Mouse (Mus musculus): Measurements from ENCODE around the gene Nudt21.

Nudt21 gene

GRCm38 (mm10) chr8:93998961-93999360 lies 37.9 kb downstream of the Nudt21 start:
- no peak for DNase-seq (ENCODE audit: low read depth)

- no peak for DNase-seq (ENCODE audit: low read depth)
These were observed 47.1 kb downstream of the Nudt21 start for GRCm38 (mm10) chr8:93989739-93990138.

DNA sequence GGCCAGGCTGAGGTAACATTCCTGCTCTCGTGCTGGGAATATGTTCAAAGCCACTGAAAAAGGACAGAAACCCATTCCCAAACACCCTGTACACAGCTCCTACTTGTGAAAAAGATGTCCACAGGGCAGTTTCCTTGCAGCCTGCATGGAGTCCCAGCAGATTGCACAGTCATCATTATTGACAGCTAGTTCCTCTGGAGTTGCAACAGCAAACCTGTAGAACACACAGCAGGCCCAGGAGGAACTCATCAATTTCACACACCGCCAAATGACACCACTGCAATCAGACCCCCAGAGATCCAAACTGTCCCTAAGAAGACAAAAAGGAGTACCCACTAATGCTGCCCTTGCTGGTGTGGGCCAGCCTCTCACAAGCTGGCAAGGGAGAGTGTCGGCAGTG lies 52.1 kb downstream of the Nudt21 start:
- no peak for DNase-seq (ENCODE audit: low read depth)

GRCm38 (mm10) chr8:93983827-93984226 lies 53.0 kb downstream of the Nudt21 start:
- no peak for DNase-seq (ENCODE audit: low read depth)

- no peak for DNase-seq (ENCODE audit: low read depth)
These were observed 55.1 kb downstream of the Nudt21 start for GRCm38 (mm10) chr8:93981679-93982215.

- DNase-seq (ENCODE audit: low read depth), result no peak
These were observed 56.7 kb downstream of the Nudt21 start for GRCm38 (mm10) chr8:93980141-93980540.

- no peak for DNase-seq (ENCODE audit: low read depth)
These were observed 60.2 kb downstream of the Nudt21 start for GRCm38 (mm10) chr8:93976446-93977211.

GRCm38 (mm10) chr8:93975358-93975757 lies 61.5 kb downstream of the Nudt21 start:
- DNase-seq (ENCODE audit: low read depth), result no peak

DNA sequence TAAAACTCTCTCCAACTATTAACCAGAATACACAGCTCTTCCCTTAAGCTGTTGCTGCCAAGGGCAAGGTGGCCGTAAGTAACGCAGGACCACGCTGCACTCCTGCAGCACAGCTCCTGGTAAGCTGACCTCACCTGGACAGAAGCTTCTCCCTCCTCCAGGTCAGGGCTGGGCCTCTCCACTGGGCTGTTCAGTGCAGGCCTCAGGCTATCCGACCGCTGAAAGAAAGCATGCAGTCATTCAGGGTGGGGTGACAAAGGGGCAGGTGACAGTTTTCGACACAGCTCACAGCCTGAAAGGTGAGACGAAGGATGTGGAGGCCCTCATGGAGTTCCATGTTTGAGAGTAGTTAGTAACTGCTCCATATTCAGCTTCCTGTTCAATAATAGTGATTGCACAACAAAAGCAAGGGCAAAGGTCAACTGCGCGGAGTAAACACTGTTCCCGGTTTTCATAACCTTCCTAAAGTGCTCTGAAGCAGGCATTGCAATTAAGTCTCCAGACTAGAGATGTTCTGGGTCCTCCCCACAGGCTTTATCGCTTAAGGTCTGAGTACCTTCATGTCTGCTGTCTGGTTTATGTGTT lies 62.1 kb downstream of the Nudt21 start:
- no peak for DNase-seq (ENCODE audit: low read depth)

GRCm38 (mm10) chr8:93973831-93974375 lies 62.9 kb downstream of the Nudt21 start:
- DNase-seq (ENCODE audit: low read depth), result no peak

DNA sequence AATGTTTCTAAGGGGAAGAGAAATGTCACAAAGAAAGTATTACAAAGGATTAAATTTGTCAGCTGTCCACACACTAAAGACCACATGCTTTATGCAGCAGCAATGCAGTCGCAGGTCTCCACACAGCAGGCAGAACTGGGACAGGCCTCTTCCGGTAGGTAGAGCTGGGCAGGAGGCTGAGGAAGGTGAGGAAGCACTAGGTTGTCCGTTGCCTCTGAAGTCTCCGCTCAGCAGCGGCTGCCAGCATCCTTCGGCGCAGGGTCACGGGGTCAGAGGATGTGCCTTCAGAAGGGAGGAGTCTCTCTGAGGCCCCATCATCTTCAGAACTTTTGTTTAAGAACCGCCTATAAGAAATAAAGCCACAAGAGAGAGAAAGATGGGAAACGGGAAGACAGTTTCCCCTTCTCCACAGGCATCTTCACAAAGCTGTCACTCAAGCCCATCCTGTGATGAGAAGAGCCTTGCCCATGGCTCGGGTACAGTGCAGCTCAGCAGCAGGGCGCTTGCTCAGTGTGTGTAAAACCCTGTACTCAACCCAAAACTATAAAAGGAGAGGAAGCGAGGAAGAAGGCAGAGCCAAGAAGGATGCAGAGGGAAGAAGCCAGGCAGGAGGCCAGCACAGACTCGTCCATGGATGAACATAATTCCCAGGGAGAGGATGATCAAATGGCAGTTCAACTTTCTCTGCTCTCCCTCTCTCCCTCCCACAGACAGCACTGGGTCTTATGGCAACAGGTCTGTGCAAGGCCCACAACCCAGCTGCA lies 63.7 kb downstream of the Nudt21 start:
- no peak for DNase-seq (ENCODE audit: low read depth)

- no peak for DNase-seq (ENCODE audit: low read depth)
These were observed 64.6 kb downstream of the Nudt21 start for GRCm38 (mm10) chr8:93972211-93972610.

GRCm38 (mm10) chr8:93971451-93971850 lies 65.4 kb downstream of the Nudt21 start:
- no peak for DNase-seq (ENCODE audit: low read depth)

DNA sequence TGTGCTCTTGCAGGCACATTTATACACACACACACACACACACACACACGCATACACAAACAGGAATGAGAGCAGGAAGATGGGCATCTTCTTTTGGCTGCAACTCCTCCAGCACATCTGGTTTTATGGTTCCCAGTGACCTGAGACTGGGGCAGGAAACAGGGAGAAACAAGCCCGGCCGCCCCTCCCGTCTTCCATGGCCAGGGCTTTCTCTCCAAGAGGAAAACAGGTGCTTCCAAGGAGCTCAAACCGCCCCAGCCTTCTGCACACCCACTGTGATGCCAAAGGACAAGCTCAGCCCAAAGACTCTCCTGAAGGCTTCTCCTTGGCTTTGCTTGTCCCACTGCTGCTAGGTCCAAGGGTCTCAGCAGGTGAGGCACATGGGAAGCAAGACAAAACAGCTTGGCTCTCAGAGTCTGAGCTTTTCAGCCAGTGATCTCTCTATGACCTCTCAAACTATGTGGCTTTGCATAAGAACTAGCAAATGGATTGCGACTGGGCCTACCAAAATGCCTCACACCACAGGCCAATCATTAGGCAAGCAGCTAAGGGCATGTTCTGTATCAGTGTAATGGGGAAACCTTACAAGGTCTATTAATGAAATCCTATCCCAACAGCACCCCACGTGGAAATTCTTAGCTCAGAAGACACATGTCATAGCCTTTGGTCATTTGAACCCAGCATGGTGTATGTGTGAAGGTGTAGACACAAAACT lies 67.0 kb downstream of the Nudt21 start:
- DNase-seq (ENCODE audit: low read depth), result no peak

- no peak for DNase-seq (ENCODE audit: low read depth)
These were observed 68.5 kb downstream of the Nudt21 start for GRCm38 (mm10) chr8:93968293-93968692.

All from induced T-regulatory cell, adult 2 months (primary cell).